Mouse (Mus musculus): ENCODE measurements around the gene Cacna1g.
A peak's percentile ranks its signal among the peaks of the same experiment; 100 is the strongest.

The Cacna1g gene

DNA sequence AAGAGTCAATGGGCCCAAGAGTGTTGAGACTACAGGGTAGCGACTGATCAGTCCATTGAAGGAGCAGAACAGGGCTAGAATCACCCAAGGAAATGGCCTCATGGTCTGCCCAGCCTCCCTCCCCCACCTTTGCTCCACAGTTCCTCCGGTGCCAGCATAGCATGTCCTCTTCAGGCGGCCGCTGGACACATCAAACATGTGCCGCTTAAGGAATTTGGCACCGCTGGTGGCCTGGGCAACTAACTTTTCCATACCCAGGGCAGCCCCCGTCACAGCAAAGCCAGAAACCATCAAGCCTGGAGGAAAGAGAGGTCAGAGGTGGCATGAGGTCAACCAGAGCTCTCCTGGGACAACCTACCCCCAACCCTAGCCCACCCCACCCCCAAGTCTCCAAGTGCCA is 8.0 kb upstream of the Cacna1g start:
- DNase-seq (ENCODE audit: low read depth, low spot score) = no peak

DNA sequence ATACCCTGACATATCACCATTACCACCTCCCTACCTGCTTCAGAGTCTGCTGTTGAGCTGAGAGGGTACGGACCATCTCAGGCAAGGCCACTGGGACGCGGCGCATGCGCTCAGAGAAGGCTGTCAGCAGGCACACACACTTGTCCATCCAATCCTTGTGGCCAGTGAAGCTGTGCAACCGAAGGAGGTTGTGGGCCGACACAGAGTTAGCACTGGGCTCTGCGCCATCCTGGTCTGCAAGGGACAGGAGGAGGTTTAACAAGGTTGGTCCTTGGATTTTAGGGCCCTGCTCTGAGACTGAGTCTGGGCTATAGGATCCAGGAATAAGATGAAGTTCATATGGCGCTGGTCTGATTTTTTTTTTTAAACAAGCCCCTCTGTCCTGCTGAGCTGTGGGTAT is 6.4 kb upstream of the Cacna1g start:
- DNase-seq (ENCODE audit: low read depth, low spot score) = no peak

DNA sequence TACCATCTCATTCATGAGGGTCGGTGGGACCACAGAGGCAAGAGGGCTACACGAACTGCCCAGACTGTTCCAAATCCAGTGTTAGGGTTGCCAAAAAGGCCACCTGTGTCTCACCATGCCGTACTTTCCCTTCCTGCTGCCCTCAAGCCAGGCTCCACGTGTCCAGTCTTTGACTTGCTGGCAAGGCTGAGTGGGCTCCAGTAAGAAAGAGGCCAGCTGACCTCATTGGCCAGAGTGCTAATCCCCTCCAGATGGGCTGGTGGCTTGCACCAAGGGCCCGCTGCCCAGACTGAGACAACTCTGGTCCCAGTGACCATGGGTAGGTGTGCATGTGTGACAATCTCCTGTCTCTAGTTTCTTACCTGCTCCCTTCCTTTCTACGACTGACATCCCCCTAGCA is 3.7 kb upstream of the Cacna1g start:
- no peak for DNase-seq (ENCODE audit: low read depth, low spot score)

DNA sequence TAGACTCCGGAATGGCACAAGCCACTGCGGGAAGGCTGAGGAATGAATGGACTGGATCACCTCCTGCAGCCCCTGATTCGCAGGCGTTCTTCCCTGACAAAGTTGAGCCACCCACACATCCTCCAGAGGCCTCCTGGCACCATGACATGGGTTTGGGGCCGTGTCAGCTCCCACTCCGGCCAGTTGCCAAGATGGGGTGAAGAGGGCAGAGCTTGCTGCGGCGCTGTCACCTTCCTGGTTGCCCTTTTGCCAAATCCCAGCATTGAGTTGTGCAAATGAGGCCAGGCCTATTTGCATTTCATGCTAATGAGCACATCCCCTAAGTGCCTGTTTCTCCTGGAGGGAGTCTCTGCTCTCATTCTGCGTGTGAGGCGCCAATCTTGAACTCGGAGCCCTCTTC is 1.7 kb upstream of the Cacna1g start:
- no peak for DNase-seq (ENCODE audit: low read depth, low spot score)

DNA sequence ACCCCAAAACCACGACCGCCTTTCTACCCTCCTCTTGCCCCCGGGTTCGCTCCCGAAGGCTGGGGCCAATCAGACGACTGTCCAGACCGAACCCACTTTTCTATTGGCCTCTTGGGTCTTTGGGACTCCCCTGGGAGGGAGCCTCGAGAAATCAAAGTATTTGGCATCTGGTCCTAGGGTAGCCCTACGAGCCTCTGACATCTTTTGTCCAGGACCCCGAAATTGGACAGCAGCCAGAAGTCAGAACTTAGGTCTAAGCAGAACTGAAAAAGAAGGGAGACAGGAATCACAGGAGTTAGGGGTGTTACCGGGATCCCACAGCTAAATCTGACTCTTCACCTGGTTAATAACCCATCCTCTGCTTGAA is 529 bp upstream of the Cacna1g start:
- DNase-seq (ENCODE audit: low read depth, low spot score) = no peak

DNA sequence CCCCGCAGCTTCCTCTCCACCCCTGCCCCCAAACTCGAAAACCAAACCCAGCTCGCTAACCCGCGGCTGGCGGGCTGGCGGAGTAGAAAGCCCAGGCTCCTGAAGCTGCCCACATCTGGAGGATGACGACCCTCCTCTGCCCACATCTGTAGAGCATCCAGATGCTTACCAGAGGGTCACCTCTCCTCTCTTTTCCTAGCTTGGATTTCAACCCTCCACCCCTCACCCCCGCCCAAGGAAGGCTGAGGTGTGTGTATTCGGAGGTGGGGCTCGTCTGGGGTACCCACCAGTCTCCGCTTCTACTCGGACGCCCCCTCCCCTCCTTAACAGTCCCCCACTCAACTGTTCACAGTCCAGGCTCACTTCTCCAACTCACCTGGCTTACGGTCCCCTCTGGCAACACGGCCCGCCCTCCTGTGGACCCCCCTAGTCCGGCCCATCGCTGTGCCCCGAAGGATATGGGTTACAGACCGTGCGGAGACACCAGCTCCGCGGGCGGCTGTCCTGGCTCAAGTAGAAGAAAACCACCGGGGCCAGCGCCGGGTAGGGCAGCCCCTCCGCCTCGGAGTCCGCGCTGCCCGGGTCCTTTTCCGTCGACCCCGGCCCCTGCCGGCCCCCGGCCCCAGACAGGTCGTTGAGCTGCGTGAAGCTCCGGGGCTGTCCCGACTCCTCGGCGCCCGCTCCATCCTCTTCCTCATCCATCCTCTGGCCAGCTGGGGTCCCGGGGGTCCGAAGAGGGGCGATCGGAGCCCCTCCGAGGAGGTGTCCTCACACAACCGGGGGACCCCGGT is 887 bp downstream of the Cacna1g start:
- DNase-seq (ENCODE audit: low read depth, low spot score) = no peak

DNA sequence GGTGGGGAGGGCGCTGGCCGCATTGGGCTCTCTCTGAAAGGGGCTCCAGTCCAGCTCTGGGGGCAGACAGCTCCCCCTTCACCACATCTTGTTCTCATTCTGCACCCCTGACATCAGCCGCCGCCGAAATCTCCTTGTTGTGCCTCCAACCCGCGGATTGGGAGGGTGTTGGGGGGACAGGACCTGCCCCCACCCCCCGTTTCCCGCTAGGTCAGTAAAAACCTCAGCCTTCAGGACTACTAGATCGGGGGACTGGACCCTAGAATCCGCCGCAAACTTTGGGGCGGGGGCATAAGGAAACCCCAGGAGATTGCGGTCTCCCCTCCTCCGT is 1.4 kb downstream of the Cacna1g start:
- DNase-seq (ENCODE audit: low read depth, low spot score) = no peak

DNA sequence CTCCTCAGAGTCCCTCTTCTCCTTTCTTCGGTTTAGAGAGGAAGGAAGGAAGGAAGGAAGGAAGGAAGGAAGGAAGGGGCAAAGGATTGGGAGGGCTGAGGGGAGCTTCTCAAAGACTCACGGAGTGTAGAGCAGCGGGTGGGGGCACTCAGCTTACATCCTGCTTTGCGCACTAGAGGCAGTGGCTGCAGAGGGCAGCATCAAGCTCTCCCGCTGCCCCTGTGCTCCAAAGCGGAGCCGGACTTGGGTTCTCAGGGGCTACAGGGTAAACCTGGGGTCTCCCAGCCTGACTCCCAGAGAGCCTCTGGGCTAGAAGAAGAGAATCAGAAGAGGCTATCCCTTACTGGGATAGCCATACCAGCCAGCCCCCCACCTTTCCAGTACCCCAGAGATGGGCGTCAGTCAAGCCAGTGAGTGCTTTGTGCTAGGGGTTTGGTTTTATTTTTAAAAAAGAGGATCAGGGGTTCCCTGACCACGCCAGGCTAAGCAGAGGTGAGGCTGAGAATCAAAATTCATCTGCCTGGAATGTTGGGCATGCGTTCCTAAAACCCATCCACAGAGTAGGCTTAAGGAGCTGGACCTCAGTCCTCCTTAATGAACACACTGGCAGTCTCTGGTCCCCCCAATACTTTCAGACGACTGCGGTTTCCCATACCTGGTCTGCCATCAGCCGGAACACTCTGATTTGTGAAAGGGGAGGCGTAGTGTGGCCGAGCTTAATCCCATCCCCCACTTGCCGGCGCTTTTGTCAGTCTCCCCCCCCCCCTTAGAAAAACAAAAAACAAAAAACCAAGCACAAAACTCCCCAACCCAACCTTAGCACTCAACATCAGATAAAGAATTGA is 2.0 kb downstream of the Cacna1g start:
- DNase-seq (ENCODE audit: low read depth, low spot score) = no peak

DNA sequence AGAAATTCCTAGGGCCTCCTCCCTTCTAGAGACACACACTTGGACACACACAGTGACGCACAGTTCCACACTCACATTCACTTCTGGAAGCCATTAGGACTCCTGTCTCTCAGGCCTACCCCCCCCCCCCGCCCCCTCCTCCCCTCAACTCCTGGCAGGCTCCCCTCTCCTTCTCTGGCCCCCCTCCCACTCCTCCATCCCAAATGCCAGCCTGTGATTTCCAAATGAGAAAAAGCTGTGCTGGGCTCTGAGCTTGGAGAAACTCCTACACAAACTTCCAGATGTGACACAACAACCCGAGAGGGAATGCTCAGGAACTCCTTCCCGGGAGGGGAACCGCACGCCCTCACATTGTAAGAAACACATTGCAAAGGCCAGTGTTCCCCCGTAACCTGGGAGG is 3.6 kb downstream of the Cacna1g start:
- no peak for DNase-seq (ENCODE audit: low read depth, low spot score)

DNA sequence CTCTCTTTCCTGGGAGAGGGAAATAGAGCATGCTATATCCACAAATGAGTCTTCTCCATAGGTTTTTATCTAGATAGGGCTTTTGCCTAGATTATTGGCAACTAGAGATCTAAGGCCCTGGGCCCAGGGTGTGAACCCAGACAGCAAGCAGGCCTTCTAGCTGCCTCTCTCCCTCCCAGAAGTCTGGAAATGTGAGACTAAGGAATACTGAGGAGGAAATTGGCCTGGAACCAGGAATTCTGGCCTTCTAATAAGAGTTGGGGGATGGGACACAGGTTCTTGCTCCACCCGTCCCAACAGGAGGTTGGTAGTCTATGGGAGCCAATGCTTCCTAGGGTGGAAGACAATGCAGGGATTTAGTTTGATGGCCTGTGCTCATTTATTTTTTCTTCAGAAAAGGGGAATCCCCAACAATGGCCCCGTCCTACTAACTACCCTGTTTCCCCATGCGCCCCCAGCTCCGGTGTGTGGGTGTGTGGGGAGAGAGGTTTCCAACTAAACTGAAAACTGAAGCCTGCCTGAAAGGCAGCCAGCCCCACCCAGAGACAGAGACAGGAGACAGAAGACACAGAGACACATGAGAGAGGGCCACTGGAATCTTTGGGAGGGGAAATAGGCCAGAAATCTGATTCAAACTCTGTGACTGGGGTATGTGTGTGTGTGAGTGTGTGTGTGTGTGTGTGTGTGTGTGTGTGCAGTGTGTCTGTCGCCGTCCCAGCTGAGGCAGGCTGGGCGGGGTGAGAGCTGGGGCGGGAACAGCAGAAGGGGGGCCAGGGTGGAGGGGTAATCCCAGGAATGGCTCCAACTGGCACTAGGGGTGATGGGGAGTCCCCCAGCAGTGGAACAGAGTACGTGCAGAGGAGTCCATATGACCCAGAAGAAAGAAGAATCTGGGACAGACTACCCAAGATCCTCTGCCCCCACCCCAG is 4.6 kb downstream of the Cacna1g start:
- DNase-seq (ENCODE audit: low read depth, low spot score) = no peak

DNA sequence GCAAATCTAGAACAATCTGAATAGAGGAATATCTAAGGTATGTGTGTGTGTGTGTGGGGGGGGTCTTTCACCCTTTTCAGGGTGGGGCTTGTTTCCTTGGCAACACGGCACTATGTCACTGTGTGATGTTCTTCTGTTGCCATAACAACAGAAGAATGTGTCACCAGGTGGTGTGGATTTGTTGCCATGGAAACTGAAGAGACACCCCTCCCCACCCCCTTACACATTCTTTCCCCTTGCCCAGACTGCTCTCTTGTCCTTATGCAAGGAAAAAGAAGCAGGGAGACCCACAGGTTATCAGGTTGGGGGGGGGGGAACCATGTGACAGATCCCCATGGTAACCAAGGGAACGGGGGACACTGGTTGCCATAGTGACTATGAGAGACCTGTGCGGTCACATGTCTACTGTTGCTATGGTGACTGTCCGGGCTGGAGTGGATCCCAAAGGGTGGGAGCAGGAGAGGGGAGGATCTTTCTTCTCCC is 5.4 kb downstream of the Cacna1g start:
- peak; percentile 63 for DNase-seq (ENCODE audit: low read depth, low spot score)

DNA sequence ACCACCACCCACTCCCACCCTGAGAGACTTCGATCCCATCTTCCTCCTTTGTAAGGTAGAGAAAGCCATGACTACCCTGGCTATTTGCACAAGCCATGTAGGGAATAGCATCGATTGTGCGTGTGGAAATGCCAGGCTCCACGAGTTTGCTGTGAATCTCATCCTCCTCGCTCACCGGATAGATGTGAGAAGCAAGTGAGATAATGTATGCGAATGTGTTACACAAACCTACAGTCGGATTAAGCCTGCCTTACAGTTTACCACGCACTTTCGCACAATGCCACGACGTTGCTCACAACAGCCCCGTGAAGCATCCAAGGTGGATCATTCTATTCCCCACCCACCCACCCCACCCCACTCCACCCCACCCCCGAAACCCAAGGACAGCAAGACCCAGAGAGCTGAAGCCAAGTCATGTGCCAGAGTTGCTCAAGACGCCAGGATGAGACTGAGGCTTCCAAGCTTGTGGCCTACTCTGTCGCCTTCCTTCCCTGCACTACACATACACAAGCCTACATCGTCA is 7.6 kb downstream of the Cacna1g start:
- DNase-seq (ENCODE audit: low read depth, low spot score) = no peak

DNA sequence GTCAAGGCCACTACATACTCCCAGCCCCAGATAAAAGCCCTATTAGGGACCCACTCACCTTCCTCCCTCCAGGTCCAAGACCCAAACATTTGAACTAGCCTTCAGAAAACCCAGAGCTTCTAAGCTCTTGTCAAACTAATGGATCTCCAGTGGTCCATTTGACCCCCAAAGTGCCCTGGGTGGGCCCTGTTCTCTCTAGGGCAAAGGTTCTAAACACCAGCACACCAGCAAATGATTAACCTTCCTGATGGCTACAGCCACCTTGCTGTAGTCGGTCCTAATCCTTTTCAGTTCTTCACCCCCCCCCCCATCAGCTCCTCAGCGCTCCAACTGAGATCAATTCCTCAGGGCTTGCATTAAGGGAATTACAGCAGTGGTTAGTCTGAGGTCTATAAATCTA is 9.8 kb downstream of the Cacna1g start:
- DNase-seq (ENCODE audit: low read depth, low spot score) = no peak

DNA sequence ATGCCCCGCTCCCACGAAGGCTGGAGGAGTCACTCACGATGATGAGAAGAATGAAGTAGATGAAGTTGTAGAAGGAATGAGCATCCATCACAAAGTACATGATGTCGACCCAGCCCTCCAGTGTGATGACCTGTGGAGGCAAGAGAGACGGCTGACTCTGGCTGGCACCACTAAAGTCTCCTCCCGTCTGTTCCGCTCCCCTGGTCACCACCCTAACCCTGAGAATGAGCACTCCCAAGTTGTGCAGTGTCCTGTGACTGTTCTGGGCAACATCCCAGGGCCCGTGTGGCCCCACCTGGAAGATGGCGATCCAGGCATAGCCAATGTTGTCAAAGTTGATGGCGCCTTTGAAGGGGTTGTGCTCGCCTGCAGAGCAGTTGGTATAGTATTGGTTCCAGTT is 12.1 kb downstream of the Cacna1g start:
- no peak for DNase-seq (ENCODE audit: low read depth, low spot score)

DNA sequence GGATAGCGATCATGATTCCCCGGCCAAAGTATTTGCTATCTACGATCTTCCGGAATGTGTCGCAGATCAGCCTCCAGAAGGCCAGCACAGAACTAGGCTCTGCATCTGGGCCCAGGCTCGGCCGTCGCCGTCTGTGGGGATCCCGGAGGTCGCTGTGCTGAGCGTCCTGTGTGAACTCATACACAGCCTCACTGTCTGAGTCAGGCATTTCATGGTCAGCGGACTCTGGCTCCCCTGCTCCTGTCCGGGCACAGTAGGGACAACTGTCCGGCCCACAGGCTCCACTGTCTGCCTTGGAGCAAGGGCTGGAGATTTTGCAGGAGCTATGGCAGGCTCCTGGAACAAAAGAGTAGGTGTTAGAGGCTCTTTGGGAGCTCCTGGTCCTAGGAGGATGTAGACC is 17.0 kb downstream of the Cacna1g start:
- no peak for DNase-seq (ENCODE audit: low read depth, low spot score)

DNA sequence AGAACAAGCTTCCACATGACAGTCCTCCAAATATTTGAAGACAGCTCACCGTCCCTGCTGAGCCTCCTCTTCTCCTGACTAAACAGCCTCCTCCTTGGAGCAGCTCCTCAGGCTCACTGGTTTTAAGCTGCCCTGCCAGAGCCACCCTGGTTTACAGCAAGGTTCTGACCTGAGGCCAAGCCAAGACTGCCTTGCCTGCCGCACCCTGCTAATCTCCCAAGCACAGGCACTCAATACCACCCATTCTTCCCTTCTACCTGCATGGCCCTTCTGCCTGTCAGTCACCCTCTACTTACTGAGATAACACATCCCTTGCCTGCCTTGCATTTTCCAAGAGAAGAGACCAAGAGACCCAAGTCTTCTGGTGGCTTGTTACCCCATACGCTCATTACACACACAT is 17.7 kb downstream of the Cacna1g start:
- no peak for DNase-seq (ENCODE audit: low read depth, low spot score)

DNA sequence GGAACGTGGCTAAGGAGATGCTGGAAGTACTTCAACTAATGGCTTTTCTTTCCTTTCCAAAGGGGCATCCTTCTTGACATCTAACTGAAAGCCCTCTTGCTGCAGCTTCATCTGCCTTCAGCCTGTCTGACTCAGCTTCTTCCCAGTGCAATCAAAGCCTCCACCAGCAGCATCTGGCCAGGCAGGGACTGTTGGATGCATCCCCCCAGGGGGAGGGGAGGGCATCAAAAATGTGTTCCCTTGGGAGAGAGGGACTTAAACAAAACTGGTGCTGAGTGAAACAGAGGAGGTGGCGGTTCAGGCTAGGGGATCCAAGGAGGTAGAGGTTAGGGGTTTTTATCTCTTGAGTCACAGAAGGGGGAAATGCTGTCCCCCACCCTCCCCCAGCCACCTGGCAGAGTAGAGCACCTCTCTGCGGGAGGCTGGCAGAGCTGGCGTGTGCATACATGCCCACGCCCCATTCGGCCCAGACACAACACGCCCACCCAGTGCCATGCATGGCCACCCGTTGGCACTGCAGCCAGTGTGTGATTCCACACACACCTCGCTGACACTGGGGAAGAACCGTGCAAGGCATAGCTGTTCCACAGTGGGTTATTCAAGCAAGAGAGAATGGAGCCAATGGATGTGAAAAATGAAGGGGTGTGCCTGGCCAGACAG is 18.7 kb downstream of the Cacna1g start:
- no peak for DNase-seq (ENCODE audit: low read depth, low spot score)

DNA sequence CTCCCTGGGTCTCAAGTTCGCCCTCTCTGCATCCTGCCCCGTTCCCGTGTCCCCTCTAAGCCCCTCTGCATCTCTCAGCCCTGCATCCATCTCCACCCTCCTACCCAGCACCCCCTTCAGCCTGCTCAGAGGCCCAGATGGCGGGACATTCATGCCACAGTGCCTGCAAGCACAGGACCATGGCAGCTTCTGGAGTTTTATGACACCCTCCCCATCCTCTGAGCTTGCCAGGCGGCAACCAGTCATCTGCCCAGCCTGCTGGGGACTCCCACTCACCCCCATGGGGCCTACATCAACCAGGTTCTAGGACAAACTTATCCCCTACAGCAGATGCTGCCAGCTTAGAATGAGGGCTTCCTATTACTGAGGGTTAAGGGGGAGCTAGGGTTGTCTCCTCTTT is 19.2 kb downstream of the Cacna1g start:
- DNase-seq (ENCODE audit: low read depth, low spot score) = no peak

DNA sequence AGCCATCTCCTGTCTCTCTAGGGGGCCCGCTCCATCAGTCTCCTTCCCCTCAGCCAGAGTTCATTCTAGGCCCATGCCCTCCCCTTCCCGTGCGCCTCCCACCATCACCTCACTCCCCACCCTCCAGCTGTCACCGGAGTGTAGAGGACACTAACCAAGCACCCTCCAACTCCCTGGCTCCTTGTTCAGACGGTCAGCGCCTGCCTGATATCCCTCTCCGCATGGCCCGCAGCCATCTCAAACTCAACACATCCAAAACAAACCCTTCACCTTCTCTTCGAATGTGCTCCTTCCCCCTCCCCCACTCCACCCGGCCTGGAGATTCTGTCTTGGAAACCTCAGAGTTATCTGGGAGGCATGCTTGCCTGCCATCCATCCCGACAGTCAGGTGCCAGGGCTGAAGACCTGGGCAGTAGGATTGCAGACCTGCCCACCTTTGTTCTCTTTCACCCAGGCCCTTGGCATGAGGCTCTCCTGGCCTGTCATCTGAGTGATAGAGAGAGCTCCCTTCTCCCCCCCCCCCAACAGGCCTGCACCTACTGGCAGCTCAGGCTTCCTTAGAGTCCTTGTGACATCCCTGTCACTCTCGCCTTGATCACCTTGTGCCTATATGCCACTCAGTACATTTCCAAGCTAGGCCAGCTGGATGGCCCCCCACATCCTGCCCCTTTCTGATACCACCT is 22.8 kb downstream of the Cacna1g start:
- DNase-seq (ENCODE audit: low read depth, low spot score) = no peak

DNA sequence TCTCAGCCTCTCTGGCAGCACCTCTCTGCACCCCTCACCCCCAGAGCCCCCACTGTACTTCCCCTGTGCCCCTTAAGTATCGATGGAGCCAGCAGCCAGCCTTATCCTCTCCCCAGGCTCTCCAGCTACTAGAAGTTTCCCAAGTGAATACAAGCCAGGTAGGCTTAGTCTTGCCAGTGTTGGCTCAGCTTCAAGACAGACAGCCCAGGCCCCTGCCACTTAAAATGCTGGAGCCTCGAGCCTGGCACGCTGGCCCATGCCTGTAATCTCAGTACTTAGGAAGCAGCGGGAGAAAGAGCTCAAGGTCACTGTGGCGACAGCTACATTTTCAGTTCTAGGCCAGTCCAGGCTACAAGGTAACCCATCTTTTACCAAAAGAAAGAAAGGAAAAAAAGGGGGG is 24.1 kb downstream of the Cacna1g start:
- no peak for DNase-seq (ENCODE audit: low read depth, low spot score)

DNA sequence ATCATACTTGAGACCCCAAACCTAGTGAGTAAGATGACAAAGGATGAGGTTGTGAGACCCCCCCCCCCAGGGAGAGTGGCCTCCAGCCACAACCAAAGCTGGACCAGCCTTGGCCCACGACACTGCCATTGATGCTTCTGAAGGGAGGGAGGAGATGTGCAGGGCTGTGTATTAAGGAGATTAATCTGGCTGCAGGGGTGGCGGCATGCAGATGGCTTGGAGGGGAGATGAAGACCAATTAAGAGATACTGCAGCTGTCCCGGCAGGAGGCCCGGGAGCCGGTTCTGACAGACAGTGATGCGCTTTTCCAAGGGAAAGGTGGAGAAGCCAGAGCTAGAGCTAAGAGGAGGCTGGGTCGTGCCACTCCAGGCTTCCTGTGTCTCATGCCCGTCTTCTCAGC is 24.8 kb downstream of the Cacna1g start:
- DNase-seq (ENCODE audit: low read depth, low spot score) = no peak
